Mouse (Mus musculus) olfactory bulb, adult 2 months (tissue): Measurements from ENCODE around the gene Gse1.

Experiments
- CTCF ChIP-seq: fragments of 200-500 bp; IDR thresholded peaks from 2 replicates; pipeline ENCODE4 v1.5.1; 2012; ENCODE audit warnings: low read depth, mild to moderate bottlenecking, low read length, moderate library complexity; ENCODE audit not compliant: insufficient read depth
- POLR2A ChIP-seq: fragments of 200-500 bp; IDR thresholded peaks from 2 replicates; pipeline ENCODE4 v1.6.1; 2012; ENCODE audit warnings: mild to moderate bottlenecking, low read depth, low read length, moderate library complexity; ENCODE audit not compliant: insufficient read depth

- TF ChIP-seq CTCF (no peak), POLR2A (no peak)
Measured at GRCm38 (mm10) chr8:120463918-120464584, 235.8 kb downstream of the Gse1 start.
